Mouse (Mus musculus): Measurements from ENCODE around the gene Neurl1a.

GRCm38 (mm10) chr19:47247791-47248190, 69.2 kb downstream of the Neurl1a start:
- TF ChIP-seq GATA1 (IDR thresholded peaks at IDR 0.05; ENCODE audit: low read length) (no peak), TAL1 (IDR thresholded peaks at IDR 0.05; ENCODE audit: low read length) (no peak)
